Mouse (Mus musculus) intestine, embryonic 15.5 days (tissue): Measurements from ENCODE around the gene Cstf1. TPM values are rescaled to one million over a fixed set of nuclear protein-coding genes. Genes with fewer than 3 reads are reported as not detected.
A peak's percentile ranks its signal among the peaks of the same experiment; 100 is the strongest.

Experiments used
- ATAC-seq: fragments of 200-750 bp; cut with Nextera tagmentation; 2 replicates; pipeline ENCODE4 v1.8.0; 2017; ENCODE audit warnings: moderate TSS enrichment, moderate library complexity
- H3K27ac ChIP-seq: fragments of 300-500 bp; sonication (generic); 2 replicates; pipeline ENCODE4 v1.5.1; 2015; ENCODE audit warnings: mild to moderate bottlenecking, inconsistent platforms
- H3K27me3 ChIP-seq: fragments of 300-500 bp; sonication (generic); replicated peaks from 2 replicates; pipeline ENCODE4 v1.6.1; 2015; ENCODE audit warnings: inconsistent platforms
- H3K36me3 ChIP-seq: fragments of 300-500 bp; sonication (generic); 2 replicates; pipeline ENCODE4 v1.6.1; 2015; ENCODE audit warnings: inconsistent platforms
- H3K4me1 ChIP-seq: fragments of 300-500 bp; sonication (generic); replicated peaks from 2 replicates; pipeline ENCODE4 v1.6.1; 2015; ENCODE audit warnings: inconsistent platforms
- H3K4me2 ChIP-seq: fragments of 300-500 bp; sonication (generic); replicated peaks from 2 replicates; pipeline ENCODE4 v1.6.1; 2015; ENCODE audit warnings: mild to moderate bottlenecking, inconsistent platforms
- H3K4me3 ChIP-seq: fragments of 300-500 bp; sonication (generic); replicated peaks from 2 replicates; pipeline ENCODE4 v1.5.1; 2015; ENCODE audit warnings: inconsistent platforms
- H3K9ac ChIP-seq: fragments of 300-500 bp; sonication (generic); 2 replicates; pipeline ENCODE4 v1.6.1; 2015; ENCODE audit warnings: inconsistent platforms
- H3K9me3 ChIP-seq: fragments of 300-500 bp; sonication (generic); 2 replicates; pipeline ENCODE4 v1.6.1; 2016; ENCODE audit warnings: inconsistent platforms
- WGBS: fragments of 180-500 bp; shearing (Covaris S2); methylation state at CpG from one replicate; pipeline ENCODE4 v1.1.7; 2015; 5-methylcytosine and 5-hydroxymethylcytosine counted together
- polyA plus RNA-seq: library from polyadenylated mRNA; unstranded; fragments of >200 nt; fragmentation: Nextera tagmentation; extraction: Ambion mirVana; gene quantifications from 2 replicates; pipeline ENCODE4 v1.2.1, GENCODE M21; 2015

The Cstf1 gene
- polyA plus RNA-seq, 1 experiment from 2014 or later: 39.5 TPM

GRCm38 (mm10) chr2:172346933-172347611, 23.4 kb upstream of the Cstf1 start:
- Histone ChIP-seq H3K4me2 (peak overlapping the region; percentile 96), H3K27ac (no peak overlapping the region), H3K4me1 (peaks cover 29% of the 10 kb centered on the region), H3K36me3 (no peaks in the 10 kb centered on the region), H3K9me3 (no peaks in the 10 kb centered on the region), H3K9ac (no peak overlapping the region), H3K4me3 (peak overlapping the region; percentile 64; the same call in 1 of the 2 replicates), H3K27me3 (no peaks in the 10 kb centered on the region)
- WGBS: 63% methylated on average over 8 of the region's 8 CpGs
- no peak for ATAC-seq

- 17% methylated on average over 3 of the region's 3 CpGs for WGBS
- Histone ChIP-seq H3K36me3 (no peaks in the 10 kb centered on the region), H3K27me3 (no peaks in the 10 kb centered on the region), H3K9ac (no peak overlapping the region), H3K4me2 (no peak overlapping the region), H3K4me1 (peaks cover 29% of the 10 kb centered on the region), H3K4me3 (no peak overlapping the region), H3K9me3 (no peaks in the 10 kb centered on the region), H3K27ac (peak overlapping the region; percentile 66)
- ATAC-seq: no peak
Observed at GRCm38 (mm10) chr2:172348297-172348950, 22.1 kb upstream of the Cstf1 start.

DNA sequence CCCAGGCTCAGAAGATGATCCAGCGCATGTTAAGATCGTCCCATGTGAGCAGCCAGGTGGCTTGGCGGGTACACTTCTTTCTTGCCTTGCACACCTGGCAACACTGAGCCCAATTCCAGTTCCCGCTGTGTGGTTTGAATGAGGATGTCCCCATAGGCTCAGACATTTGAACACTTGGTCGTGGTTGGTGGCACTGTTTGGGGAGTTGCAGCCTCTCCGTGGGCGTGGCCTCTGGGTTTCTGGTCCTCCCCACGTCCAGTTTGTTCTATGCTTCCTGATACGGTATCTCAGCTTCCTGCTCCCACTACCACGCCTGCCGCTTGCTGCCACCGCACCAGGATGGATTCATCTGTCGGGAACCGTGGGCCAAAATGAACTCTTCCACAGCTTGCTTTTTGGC, 20.7 kb upstream of the Cstf1 start:
- no peak overlapping the region for H3K27ac ChIP-seq
- 80% methylated on average over 14 of the region's 14 CpGs for WGBS
- no peak overlapping the region for H3K4me3 ChIP-seq
- H3K4me2 ChIP-seq: no peak overlapping the region
- H3K4me1 ChIP-seq: peaks cover 27% of the 10 kb centered on the region
- no peak overlapping the region for H3K9ac ChIP-seq
- no peak for ATAC-seq
- no peaks in the 10 kb centered on the region for H3K36me3 ChIP-seq
- no peaks in the 10 kb centered on the region for H3K9me3 ChIP-seq
- no peaks in the 10 kb centered on the region for H3K27me3 ChIP-seq

DNA sequence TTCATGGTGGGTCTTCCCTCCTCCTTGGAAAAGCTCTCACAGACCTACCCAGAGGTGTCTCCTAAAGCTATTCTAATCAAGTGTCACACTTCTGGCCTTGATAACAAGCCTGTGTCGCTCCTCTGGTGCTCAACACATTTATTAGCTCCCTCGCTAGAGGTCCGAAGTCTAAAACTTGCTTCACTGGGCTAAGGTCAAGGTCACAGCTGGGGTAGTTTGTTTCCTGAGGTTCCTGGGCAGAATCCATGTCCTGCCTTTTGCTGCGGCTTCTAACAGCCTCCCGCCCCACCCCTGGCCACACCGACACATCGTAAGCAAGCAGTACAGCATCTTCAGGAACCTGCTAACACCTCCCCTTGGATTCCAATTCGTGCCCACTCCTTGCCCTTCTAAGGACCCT, 19.7 kb upstream of the Cstf1 start:
- Histone ChIP-seq H3K9me3 (no peaks in the 10 kb centered on the region), H3K4me3 (no peak overlapping the region), H3K27ac (no peak overlapping the region), H3K4me2 (no peak overlapping the region), H3K9ac (no peak overlapping the region), H3K27me3 (no peaks in the 10 kb centered on the region), H3K4me1 (peaks cover 24% of the 10 kb centered on the region), H3K36me3 (peaks cover 4% of the 10 kb centered on the region)
- 65% methylated on average over 8 of the region's 8 CpGs for WGBS
- ATAC-seq: no peak

DNA sequence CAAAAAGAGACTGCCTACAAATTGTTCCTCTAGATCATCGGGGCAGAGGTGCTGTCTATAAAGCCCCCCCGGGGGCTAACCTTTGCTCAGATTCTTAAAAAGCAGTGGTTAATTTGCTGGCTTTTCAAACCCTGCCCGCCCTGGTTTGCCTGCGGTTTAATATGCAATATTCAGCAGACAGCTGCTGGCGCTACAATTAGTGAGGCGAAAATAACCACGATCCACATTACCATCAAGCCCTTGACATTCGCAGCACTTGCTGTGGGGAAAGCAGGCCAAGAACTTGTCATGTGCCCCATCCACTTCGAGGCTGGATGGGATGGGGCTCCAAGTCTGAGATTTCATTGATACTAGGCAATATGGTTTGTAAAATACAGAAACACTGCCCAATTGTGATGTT, 17.3 kb upstream of the Cstf1 start:
- H3K27ac ChIP-seq: no peak overlapping the region
- H3K36me3 ChIP-seq: peaks cover 27% of the 10 kb centered on the region
- H3K4me2 ChIP-seq: no peak overlapping the region
- H3K9me3 ChIP-seq: no peaks in the 10 kb centered on the region
- ATAC-seq: no peak
- H3K9ac ChIP-seq: no peak overlapping the region
- no peaks in the 10 kb centered on the region for H3K27me3 ChIP-seq
- peaks cover 9% of the 10 kb centered on the region; the same call in 1 of the 2 replicates for H3K4me1 ChIP-seq
- no peak overlapping the region for H3K4me3 ChIP-seq
- WGBS: 87% methylated on average over 9 of the region's 9 CpGs

DNA sequence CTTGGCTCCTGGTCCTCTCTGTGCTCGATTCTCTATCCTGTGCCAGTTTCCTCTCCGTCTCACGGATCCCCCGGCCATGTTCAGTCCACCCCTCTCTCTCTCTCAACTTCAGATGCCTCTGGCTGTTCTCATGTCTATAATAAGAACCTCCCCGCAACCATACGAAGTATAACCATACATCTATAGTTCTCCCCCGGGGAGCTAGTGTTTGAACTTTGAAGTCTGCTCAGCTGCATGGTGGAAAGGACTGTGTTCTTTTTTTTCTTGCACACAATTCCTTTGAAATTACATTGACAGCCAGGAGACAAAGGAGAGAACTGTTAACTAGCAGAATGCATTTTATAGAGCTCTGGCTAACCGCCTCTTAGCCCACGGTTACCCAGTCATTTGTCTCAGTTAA, 15.7 kb upstream of the Cstf1 start:
- H3K9ac ChIP-seq: no peak overlapping the region
- no peaks in the 10 kb centered on the region for H3K27me3 ChIP-seq
- H3K4me1 ChIP-seq: no peaks in the 10 kb centered on the region
- peaks cover 41% of the 10 kb centered on the region for H3K36me3 ChIP-seq
- no peaks in the 10 kb centered on the region for H3K9me3 ChIP-seq
- no peak for ATAC-seq
- H3K4me2 ChIP-seq: no peak overlapping the region
- WGBS: 77% methylated on average over 9 of the region's 9 CpGs
- H3K27ac ChIP-seq: no peak overlapping the region
- no peak overlapping the region for H3K4me3 ChIP-seq

GRCm38 (mm10) chr2:172355833-172356232, 14.6 kb upstream of the Cstf1 start:
- Histone ChIP-seq H3K4me3 (no peak overlapping the region), H3K27ac (no peak overlapping the region), H3K4me2 (no peak overlapping the region), H3K4me1 (no peaks in the 10 kb centered on the region), H3K9me3 (no peaks in the 10 kb centered on the region), H3K36me3 (peaks cover 48% of the 10 kb centered on the region), H3K27me3 (no peaks in the 10 kb centered on the region), H3K9ac (no peak overlapping the region)
- no peak for ATAC-seq
- 90% methylated on average over 5 of the region's 5 CpGs for WGBS

- Histone ChIP-seq H3K4me1 (0 out of 2 replicates have a peak, but pooled peaks cover 2% of the 10 kb centered on the region), H3K9me3 (no peaks in the 10 kb centered on the region), H3K27ac (no peak overlapping the region), H3K36me3 (peaks cover 55% of the 10 kb centered on the region), H3K9ac (no peak overlapping the region), H3K4me3 (no peak overlapping the region), H3K4me2 (no peak overlapping the region), H3K27me3 (no peaks in the 10 kb centered on the region)
- ATAC-seq: no peak
- 82% methylated on average over 7 of the region's 7 CpGs for WGBS
Observed at GRCm38 (mm10) chr2:172363176-172363575, 7.3 kb upstream of the Cstf1 start.

DNA sequence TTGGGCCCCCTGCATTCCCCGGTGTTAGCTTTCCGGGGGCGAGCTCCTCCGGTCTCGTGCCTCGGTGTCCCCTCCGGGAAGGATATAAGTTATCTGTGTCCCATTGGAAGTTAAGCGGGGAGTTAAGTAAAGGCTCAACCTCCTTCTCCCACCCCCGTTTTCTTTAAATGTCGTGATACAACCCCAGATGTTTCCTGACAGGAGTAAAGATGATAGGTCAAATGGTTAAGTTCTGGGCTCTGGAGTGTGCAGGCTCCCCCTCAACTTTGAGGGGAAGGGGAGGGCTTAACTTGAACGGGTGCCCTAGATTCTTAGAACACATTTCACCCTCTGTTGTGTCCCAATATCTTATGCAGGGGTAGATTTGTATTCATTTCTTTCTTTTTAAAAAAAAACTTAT, 777 bp downstream of the Cstf1 start:
- Histone ChIP-seq H3K4me2 (peak overlapping the region; percentile 63), H3K27me3 (no peaks in the 10 kb centered on the region), H3K27ac (peak overlapping the region; percentile 88), H3K36me3 (peaks cover 27% of the 10 kb centered on the region), H3K4me3 (peak overlapping the region; percentile 90), H3K4me1 (peaks cover 12% of the 10 kb centered on the region), H3K9ac (peak overlapping the region; percentile 91), H3K9me3 (no peaks in the 10 kb centered on the region)
- ATAC-seq: no peak; the same call in 1 of the 2 replicates
- WGBS: under 1% methylated on average over 11 of the region's 11 CpGs

- no peak for ATAC-seq
- Histone ChIP-seq H3K9me3 (no peaks in the 10 kb centered on the region), H3K4me3 (no peak overlapping the region), H3K9ac (no peak overlapping the region), H3K27ac (no peak overlapping the region), H3K4me2 (no peak overlapping the region), H3K27me3 (no peaks in the 10 kb centered on the region), H3K4me1 (0 out of 2 replicates have a peak, but pooled peaks cover 4% of the 10 kb centered on the region), H3K36me3 (peaks cover 61% of the 10 kb centered on the region)
- 85% methylated on average over 4 of the region's 4 CpGs for WGBS
Observed at GRCm38 (mm10) chr2:172376551-172376950, 6.1 kb downstream of the Cstf1 start.

GRCm38 (mm10) chr2:172376999-172377515, 6.6 kb downstream of the Cstf1 start:
- 57% methylated on average over 5 of the region's 5 CpGs for WGBS
- Histone ChIP-seq H3K9ac (no peak overlapping the region), H3K9me3 (no peaks in the 10 kb centered on the region), H3K36me3 (peaks cover 65% of the 10 kb centered on the region), H3K4me2 (no peak overlapping the region), H3K27me3 (no peaks in the 10 kb centered on the region), H3K4me3 (no peak overlapping the region), H3K4me1 (no peaks in the 10 kb centered on the region), H3K27ac (no peak overlapping the region)
- ATAC-seq: no peak

- peaks cover 65% of the 10 kb centered on the region for H3K36me3 ChIP-seq
- H3K4me2 ChIP-seq: no peak overlapping the region
- no peaks in the 10 kb centered on the region for H3K27me3 ChIP-seq
- 75% methylated on average over 7 of the region's 7 CpGs for WGBS
- no peak overlapping the region for H3K9ac ChIP-seq
- no peaks in the 10 kb centered on the region for H3K4me1 ChIP-seq
- no peak overlapping the region for H3K4me3 ChIP-seq
- no peak; the same call in 1 of the 2 replicates for ATAC-seq
- no peak overlapping the region for H3K27ac ChIP-seq
- H3K9me3 ChIP-seq: no peaks in the 10 kb centered on the region
Observed at GRCm38 (mm10) chr2:172378332-172378731, 7.9 kb downstream of the Cstf1 start.
